Mouse (Mus musculus) stomach, postnatal 0 days (tissue): ENCODE results near the gene Timm8a2.

Experiments used
- CTCF ChIP-seq: IDR thresholded peaks from 2 replicates; pipeline ENCODE4 v1.5.1; 2016; ENCODE audit warnings: antibody characterized with exemption, low read depth, mild to moderate bottlenecking, moderate library complexity
- EP300 ChIP-seq: optimal IDR thresholded peaks from 2 replicates; pipeline ENCODE3; 2016; ENCODE audit warnings: antibody characterized with exemption

DNA sequence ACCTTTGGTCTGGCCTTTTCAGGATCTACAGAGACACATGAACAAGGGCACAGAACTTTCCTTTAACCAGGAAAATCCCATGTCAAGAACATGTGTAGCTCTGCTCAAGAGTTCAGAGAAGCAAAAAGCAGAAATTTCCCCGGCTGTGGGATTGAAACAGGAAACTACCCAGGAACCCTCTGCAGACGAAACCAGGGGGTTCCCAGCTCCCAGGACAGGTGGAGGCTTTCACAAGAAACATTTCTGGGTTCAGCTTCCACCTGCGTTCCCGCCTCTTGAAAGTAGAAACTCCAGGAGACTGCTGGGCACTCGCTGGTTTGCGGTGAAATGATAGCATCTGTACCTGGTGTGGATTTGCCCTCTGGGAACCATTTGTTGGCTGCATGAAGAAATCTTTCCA, 22.4 kb downstream of the Timm8a2 start:
- TF ChIP-seq CTCF (no peak), EP300 (no peak)
